Mouse (Mus musculus): ENCODE results near the gene Ccdc9. TPM values are rescaled to one million over a fixed set of nuclear protein-coding genes. Genes with fewer than 3 reads are reported as not detected.
"Not testable (repeated sequence)": the region's sequence is repeated elsewhere in the genome, so short reads cannot be mapped to it uniquely, and the experiment has no call there.

The Ccdc9 gene
- total RNA-seq, 2 experiments from 2014 or later, result 85.5 to 89.0 TPM

DNA sequence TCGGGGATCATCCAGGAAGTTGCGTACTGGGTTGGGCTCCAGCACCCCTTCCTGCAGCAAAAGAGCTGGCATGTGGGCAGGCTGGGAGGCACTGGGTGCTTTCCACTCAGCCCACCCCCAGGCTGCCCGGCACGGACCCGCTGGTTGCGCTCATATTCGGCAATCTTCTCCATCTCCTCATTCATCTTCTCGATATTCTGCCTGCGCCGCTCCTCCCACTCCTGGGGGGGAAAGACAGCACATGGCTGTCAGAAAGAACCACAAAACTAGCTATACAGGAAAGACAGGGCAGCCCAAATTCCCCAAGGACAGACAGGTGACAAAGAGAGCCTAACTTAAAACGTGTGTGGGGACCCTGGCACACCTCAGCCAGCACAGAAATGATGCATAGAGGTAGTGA lies 5.9 kb downstream of the Ccdc9 start:
- DNase-seq (ENCODE audit: extremely low spot score in 1 of 2, low spot score in 2 of 2), result no peak
- intact Hi-C loops (cut with DNase I), result no loop called here

DNA sequence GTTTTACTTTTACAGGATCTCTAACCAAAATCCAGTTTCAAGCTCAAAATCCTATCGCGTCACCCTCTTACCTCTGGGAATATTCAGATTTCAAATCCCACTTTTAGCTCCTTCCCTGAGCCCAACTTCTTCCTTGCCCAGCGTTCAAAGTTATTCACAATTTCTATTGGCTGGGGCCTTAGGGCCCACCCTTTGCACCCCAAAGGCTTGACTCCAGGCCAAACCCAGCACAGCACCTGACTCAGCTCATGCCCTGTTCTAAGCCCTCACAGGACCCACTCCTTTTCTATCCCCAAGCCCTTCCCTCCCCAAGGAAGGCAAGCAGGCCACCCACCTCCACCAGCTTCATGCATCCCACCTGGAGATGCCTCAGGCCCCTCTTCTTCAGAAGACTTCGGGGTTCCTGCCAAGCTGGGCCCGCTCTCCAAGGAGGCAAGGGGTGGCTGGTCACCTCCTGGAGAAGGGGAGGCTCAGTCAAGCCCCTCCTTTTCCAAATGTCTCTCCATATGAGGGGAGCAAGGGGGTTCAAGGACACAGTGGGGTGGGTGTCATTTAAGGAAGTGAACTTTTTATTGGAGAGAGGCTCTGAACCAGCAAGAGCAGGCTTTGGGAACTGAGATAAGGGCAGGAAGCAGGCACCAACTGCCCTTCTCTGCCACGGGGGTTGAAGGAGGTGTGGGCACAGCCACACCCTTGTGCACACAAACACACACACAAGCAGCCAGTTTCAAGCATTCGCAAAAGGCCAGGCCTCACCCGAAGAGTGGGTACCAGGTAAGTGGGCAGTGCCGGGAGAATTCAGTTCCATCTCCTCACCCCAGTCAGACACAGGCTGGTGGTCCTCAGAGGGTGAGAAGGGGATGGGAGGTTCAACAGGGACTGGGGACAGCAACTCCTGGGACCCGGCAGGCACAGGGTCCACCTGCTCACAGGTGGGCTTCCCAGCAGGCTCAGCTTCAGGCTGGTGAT lies 11.4 kb downstream of the Ccdc9 start:
- DNase-seq (ENCODE audit: extremely low spot score in 1 of 2, low spot score in 2 of 2), result no peak
- intact Hi-C loops (cut with DNase I), result no loop called here

DNA sequence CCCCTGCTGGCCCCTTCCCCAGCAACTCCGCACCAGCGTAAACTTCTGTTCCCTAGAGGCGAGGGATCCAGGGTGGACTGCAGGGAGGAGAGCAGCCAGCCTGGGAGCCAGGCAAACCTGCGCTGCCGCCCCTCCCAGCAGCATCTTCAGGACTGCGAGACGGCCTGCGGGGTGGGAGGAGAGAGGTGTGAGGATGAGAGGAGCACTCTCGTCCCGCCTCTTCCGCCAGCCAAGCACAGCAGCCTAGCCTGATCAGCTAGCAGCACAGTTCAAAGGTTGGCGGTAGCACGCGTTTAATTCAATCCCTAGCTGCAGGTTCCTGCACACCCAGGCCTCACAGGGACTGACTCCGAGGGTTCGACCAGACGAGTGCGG lies 12.8 kb downstream of the Ccdc9 start:
- intact Hi-C loops (cut with DNase I), result no loop called here
- DNase-seq (ENCODE audit: extremely low spot score in 1 of 2, low spot score in 2 of 2), result peak; percentile 37 to 83

DNA sequence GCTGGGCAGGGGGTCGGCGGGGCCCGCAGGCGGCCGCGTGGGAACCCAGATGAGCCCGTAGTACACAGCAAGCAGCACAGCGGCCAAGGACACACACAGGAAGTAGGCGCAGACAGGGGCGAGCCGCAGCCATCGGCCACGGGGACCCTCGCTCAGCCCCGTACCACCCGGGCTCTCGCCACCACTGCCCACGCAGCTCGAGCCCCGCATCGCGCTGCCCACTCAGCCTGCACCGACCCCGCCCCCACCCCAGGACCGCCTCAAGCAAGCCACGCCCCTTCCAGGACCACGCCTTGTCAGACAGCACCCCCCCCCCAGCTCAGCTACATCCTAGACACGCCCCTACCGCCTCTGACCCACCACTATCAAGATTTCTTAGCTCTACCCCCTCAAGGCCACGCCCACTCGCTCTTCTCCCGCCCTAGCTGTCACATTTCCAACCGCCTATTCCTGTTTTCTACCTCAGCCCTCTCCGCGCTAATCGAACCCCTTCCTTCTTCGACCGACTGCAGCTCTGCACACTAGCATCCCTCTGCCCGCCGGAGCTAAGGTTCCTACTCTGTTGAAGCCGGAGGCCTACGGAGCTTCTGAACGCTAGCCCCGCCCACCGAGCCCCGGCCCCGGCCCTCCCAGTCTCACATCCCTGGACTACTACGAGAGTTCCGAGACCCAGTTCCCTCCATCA lies 13.4 kb downstream of the Ccdc9 start, which contains the start of gene Inafm1:
Gene Inafm1, minus strand, starts transcription at position 537 of the 685 bp plus-strand sequence.
- peak; percentile 84 to 94 for DNase-seq (ENCODE audit: extremely low spot score in 1 of 2, low spot score in 2 of 2)
- intact Hi-C loops (cut with DNase I), result no loop called here

DNA sequence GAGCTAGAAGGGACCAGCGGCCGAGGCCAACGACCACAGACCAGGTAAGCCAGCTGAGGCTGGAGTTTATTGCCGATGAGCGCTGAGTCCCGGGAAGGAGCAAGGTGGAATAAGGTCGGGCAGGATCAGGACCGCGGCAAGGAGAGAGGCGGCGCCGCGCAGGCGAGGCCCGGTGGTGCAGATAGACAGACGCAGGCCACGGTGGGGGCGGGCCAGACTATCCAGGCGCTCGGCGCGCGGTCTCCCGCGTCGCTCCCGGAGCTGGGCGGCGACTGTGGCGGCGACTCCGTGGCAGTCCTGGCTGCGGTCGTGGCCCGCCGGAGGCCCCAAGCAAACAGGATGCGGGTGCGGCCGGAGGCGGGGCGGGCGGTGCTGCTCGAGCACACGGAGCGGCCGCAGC lies 13.9 kb downstream of the Ccdc9 start:
- intact Hi-C loops (cut with DNase I), result no loop called here
- peak; percentile 55 to 89 for DNase-seq (ENCODE audit: extremely low spot score in 1 of 2, low spot score in 2 of 2)

DNA sequence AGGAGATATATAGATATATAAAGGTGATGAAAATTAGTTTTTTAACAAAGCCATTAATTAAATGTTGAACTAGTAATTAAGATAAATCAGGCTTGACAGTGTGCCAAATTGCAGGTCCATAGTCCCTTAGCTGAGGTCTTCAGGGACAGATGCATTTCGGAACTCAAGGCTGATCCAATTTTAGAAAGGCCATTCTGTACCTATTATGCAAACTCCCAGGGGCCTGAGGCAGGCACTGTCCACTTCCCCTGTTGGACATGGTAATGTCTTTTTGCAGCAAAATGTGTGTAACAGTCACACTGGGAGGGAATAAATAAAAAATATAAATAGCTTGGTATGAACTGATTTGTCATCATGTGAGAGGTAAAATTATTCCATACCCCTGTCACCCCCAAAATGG lies 15.5 kb downstream of the Ccdc9 start:
- intact Hi-C loops (cut with DNase I), result no loop called here
- DNase-seq (ENCODE audit: extremely low spot score in 1 of 2, low spot score in 2 of 2), result no peak

DNA sequence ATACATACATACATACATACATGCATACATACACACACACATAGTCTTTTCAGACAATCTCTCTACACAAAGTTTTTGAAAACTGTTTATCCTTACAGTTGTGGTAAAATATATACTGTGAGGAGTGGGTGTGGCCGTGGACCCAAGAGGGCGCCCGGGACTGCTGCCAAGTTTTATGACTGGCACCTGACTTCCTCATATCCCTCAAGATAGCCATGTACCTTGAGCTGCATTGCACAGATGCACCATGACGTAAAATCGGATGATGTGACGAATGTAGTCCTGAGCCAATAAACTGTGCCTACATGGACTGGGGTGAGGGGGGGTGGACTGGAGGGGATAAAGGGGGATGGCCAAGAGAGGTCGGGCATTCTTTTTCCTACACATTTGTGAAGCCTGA lies 20.0 kb downstream of the Ccdc9 start:
- DNase-seq (ENCODE audit: extremely low spot score in 1 of 2, low spot score in 2 of 2), result not testable (repeated sequence)
- intact Hi-C loops (cut with DNase I), result loop anchor here (10.0 kb wide), 1 partner anchor 202 kb away; the partner anchor contains the start of gene Zfp541

DNA sequence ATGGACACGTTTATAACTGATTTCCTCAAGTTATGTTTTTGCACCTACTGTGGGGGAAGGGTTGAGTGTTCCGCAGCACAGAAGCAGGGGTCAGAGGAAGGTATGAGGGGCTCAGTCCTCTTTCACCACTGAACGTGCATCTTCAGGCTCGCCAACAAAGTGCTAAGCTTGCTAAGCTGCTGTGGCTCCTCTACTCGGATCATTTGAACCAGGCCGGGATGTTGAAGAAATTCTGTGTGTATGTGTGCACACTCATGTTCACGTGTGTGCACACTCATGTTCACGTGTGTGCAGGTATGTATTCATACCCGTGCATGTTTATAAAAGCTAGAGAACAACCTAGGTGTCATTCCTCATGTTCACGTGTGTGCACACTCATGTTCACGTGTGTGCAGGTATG lies 20.7 kb downstream of the Ccdc9 start:
- DNase-seq (ENCODE audit: extremely low spot score in 1 of 2, low spot score in 2 of 2), result no peak
- intact Hi-C loops (cut with DNase I), result loop anchor here (10.0 kb wide), 1 partner anchor 201 kb away; the partner anchor contains the start of gene Zfp541

DNA sequence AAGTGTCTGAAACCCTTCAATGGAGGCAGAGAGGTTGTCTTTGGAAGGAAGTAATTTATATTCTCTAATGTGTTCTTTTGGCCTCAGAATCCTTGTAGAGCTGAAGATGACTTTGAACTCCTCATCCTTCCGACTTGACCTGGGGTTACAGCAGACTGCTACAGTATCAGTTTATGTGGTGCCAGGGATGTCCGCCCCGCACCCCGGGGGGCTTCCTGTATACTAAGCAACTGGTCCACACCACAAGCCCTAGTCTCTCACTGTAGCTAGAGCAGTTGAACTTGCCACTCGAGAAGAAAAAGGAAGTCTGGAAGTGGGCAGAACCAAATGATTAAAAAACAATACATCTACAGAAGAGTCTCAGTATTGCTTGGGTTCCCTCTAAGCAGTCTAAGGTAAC lies 22.8 kb downstream of the Ccdc9 start:
- intact Hi-C loops (cut with DNase I), result loop anchor here (2.0 to 10.0 kb wide), 2 partner anchors 71 to 199 kb away; partner anchors contain the start of gene Zfp541
- DNase-seq (ENCODE audit: extremely low spot score in 1 of 2, low spot score in 2 of 2), result no peak

DNA sequence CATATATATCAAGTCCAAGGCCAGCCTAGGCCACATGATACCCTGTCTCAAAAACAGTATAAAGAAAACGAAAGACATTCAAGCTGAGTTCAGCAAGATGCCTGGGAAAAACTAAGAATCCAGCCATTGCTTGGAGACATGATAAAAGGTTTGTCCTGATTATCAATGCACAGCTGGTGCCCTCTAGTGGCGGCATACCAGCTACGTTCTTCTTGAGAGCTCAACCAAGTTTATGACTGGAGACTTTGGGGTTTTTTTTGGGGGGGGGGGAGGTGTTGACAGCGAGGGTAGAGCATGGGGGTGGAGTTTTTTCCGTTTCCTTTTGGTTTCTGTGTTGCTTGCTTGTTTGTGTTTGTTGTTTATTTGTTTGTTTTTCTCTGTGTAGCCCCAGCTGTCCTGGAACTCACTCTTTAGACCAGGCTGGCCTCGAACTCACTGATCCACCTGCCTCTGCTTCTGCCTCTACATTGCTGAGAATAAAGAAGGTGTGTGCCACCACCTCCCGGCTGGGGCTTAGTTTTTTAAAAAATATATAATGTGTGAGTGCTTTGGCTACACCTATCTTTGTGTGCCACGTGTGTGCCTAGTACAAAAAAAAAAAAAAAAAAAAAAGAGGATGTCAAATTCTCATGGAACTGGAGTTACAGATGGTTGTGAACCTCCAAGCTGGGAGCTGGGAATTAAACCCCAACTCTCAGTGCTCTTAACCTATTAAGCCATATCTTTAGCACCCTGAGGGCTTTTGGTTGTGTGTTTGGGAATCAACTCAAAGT lies 23.4 kb downstream of the Ccdc9 start:
- DNase-seq (ENCODE audit: extremely low spot score in 1 of 2, low spot score in 2 of 2), result peak in 1 of 2 experiments; percentile 86
- intact Hi-C loops (cut with DNase I), result loop anchor here (2.0 to 10.0 kb wide), 2 partner anchors 70 to 198 kb away; partner anchors contain the start of gene Zfp541

DNA sequence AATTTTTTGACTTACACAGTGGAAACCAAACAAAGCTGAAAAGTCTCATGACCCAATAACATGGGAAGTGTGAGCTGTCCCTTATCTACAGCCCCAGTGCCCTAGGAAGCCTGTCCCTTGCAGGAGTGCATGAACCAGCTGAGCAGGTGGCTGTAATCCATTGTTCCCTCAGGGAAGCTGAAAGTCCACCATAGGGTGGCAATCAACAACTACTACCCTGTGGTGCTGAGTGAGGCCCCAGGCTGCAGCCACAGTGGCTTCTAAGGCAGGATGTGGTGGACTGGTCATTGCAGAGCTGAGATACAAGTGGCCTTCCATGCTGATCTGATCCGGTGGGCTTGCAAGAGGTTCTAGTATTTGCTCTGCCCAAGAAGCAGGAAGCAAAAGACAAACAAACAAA lies 25.5 kb downstream of the Ccdc9 start:
- no peak for DNase-seq (ENCODE audit: extremely low spot score in 1 of 2, low spot score in 2 of 2)
- intact Hi-C loops (cut with DNase I), result loop anchor here (10.0 kb wide), 1 partner anchor 196 kb away; the partner anchor contains the start of gene Zfp541

DNA sequence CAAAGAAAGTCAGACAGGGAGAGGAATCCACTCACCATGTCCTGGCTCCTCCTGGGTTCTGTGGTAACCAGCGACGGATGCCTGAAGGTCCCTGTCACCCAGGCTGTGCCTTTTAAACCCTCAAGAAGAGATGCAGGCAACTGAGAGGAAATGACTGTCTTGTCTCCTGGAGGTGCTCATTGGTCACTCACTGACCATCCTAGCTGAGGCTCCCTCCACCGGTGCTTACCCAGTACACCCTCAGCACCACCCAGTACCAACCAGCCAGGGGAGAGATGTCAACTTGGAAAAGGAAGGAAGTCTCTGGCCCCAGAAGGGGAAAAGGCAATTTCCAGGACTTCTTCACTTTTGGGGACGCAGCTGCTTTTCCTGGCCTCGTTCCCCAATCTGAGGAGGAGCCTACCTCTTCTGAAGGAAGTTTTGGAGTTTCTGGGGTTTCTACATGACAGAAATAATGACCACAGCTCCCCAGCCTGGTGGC lies 27.4 kb downstream of the Ccdc9 start, which contains the start of gene C5ar1:
Gene C5ar1, minus strand, starts transcription at position 431 of the 481 bp plus-strand sequence.
- DNase-seq (ENCODE audit: extremely low spot score in 1 of 2, low spot score in 2 of 2), result no peak
- intact Hi-C loops (cut with DNase I), result no loop called here

DNA sequence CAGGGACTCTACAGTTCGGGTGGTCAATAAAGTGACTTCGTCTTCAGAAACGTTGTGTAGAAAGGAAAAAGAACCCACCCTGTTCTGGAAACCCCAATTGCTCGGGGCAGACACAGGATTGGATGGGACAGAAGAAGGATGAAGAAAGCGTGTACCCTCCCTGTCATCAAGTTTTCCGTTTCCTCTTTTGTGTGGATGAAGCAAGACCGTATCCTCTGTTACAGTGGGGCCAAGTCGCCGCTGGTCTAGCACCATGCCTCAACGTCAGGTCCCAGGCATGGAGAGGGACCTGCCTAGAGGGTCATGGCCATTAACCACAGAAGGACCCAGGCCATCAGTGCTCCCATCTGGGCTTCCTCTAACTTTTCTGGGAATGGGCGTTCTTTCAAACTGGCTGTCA lies 28.8 kb downstream of the Ccdc9 start:
- DNase-seq (ENCODE audit: extremely low spot score in 1 of 2, low spot score in 2 of 2), result no peak
- intact Hi-C loops (cut with DNase I), result no loop called here

DNA sequence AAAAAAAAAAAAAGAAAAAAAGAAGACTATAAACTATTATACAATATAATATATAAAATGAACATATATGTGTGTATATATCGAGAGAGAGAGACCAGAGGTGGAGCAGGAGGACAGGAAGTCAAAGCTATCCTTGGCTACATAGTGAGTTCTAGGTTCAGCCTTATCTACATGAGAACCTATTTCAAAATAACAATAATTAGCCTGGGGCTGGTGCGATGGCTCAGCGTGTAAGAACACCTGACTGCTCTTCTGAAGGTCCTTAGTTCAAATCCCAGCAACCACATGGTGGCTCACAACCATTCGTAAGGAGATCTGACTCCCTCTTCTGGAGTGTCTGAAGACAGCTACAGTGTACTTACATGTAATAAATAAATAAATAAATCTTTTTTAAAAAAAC lies 30.6 kb downstream of the Ccdc9 start:
- intact Hi-C loops (cut with DNase I); DNase-seq (ENCODE audit: extremely low spot score in 1 of 2, low spot score in 2 of 2): not testable (repeated sequence)

DNA sequence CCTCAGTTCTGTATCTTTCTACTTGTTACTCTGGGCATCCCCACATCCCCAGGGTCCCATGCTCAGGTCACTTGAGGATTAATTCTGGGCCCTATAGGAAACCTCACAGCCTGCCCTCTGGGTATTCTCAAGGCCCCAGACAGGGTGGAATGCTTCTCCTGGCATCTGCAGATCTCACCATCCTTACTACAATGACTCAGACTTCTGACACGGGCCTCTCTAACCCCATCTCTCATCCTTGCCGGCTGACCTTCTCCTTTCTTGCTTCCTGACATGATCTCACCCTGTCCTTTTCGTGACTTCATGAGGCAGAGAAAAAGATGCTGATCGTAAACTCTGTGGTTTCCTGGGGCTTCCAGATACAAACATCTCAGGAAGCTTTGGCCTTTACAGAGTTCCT lies 32.4 kb downstream of the Ccdc9 start:
- intact Hi-C loops (cut with DNase I), result no loop called here

DNA sequence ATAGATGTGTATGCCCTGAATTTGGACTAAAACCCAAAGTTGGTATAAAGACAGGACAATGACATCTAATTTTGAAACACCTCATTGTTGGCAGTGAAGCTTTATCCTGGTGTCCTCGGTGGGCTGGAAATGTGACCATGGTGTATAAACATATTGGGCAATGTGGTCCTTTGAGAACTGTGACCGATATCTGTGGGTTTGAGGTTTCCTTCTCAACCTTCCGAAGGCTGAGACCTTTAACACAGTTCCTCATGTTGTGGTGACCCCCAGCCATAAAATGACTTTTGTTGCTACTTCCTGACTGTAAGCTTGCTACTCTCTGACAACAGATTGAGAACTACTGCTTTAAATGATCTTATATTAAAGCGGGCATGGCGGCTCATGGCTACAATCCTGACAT lies 35.9 kb downstream of the Ccdc9 start:
- intact Hi-C loops (cut with DNase I), result no loop called here
- DNase-seq (ENCODE audit: extremely low spot score in 1 of 2, low spot score in 2 of 2), result no peak

More for the DNA sequence above, 32.4 kb downstream of the Ccdc9 start:
- no peak for DNase-seq (ENCODE audit: extremely low spot score in 1 of 2, low spot score in 2 of 2)

DNA sequence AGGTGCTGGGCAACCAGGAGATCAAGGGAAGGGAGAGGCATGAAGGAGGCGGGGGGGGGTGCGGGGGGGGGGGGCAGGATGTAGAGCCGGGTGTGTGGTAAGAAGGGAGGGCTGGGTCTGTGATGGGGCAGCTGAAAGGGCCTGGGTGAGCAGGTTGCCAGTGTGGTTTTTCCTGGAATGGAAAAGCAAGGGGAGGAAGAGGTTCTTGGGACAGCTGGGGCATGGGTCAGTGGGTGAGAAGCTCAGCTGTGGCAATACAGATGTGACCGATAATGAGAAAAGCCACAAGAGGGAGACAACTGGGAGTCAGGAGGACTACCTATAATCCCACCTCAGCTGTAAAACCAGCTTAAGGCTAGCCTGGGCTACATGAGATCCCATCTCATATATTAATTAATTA lies 40.6 kb downstream of the Ccdc9 start:
- intact Hi-C loops (cut with DNase I), result no loop called here
- DNase-seq (ENCODE audit: extremely low spot score in 1 of 2, low spot score in 2 of 2), result no peak

DNA sequence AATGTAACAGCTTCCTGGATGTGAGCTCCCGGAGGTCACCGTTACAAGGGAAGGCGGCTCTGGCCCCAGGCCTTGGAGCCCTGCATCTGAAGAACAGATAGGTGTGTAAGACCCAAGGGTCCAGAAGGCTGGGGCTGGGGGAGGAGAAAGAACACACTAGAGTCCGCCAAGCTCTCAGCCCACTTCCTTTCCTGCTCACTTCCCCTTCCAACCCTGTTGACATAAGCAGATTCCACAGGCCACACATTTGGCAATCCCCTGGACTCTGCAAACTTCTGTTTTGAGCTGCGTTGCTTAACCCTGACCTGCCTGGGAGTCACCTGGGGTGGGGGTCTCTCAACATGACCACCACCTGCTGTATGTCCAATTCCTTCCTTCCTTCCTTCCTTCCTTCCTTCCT lies 42.5 kb downstream of the Ccdc9 start, which contains the start of gene C5ar2:
Gene C5ar2, minus strand, starts transcription at position 88 of the 400 bp plus-strand sequence.
- DNase-seq (ENCODE audit: extremely low spot score in 1 of 2, low spot score in 2 of 2), result peak; percentile 17 to 31
- intact Hi-C loops (cut with DNase I), result no loop called here

DNA sequence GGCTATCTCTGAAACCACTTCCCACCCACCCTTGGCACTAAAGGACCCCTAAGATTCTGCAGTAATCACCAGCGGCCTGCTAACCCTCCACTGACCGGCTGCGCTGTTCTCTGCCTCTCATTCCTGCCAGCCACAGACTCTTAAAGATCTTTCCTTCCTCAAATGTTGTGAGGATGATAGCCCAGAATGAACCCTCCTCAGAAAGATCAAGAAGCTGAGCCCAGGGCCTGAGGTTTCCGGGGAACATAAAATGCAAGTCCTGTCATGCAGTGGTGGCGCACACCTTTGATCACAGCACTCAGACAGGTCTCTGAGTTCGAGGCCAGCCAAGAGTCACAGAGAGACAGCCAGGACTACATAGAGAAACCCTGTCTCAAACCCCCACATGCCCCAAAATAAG lies 44.4 kb downstream of the Ccdc9 start:
- DNase-seq (ENCODE audit: extremely low spot score in 1 of 2, low spot score in 2 of 2), result no peak
- intact Hi-C loops (cut with DNase I), result no loop called here

Data from left cerebral cortex, postnatal 10 days (tissue).